Mouse (Mus musculus): ENCODE measurements around the gene Pdrg1.

Pdrg1 gene

GRCm38 (mm10) chr2:153014758-153015593 is at the start of gene Pdrg1:
Pdrg1 (minus strand) TSS chr2:153015427.
- peak; percentile 90 for DNase-seq (ENCODE audit: low spot score)

GRCm38 (mm10) chr2:153064190-153064970 is 49.2 kb upstream of the Pdrg1 start:
- DNase-seq (ENCODE audit: low spot score) = no peak

GRCm38 (mm10) chr2:153063394-153063793 is 48.2 kb upstream of the Pdrg1 start:
- DNase-seq (ENCODE audit: low spot score) = no peak

GRCm38 (mm10) chr2:153060216-153060615 is 45.0 kb upstream of the Pdrg1 start:
- no peak for DNase-seq (ENCODE audit: low spot score)

- no peak for DNase-seq (ENCODE audit: low spot score)
These were observed 43.1 kb upstream of the Pdrg1 start for GRCm38 (mm10) chr2:153058365-153058764.

GRCm38 (mm10) chr2:153055270-153055920 is 40.2 kb upstream of the Pdrg1 start:
- DNase-seq (ENCODE audit: low spot score) = no peak

- DNase-seq (ENCODE audit: low spot score) = no peak
These were observed 38.7 kb upstream of the Pdrg1 start for GRCm38 (mm10) chr2:153053896-153054295.

- no peak for DNase-seq (ENCODE audit: low spot score)
These were observed 37.6 kb upstream of the Pdrg1 start for GRCm38 (mm10) chr2:153052700-153053351.

- no peak for DNase-seq (ENCODE audit: low spot score)
These were observed 36.3 kb upstream of the Pdrg1 start for GRCm38 (mm10) chr2:153051537-153051936.

GRCm38 (mm10) chr2:153051095-153051494 is 35.9 kb upstream of the Pdrg1 start:
- DNase-seq (ENCODE audit: low spot score) = no peak

GRCm38 (mm10) chr2:153049997-153050358 is 34.8 kb upstream of the Pdrg1 start:
- no peak for DNase-seq (ENCODE audit: low spot score)

- no peak for DNase-seq (ENCODE audit: low spot score)
These were observed 34.2 kb upstream of the Pdrg1 start for GRCm38 (mm10) chr2:153049288-153049996.

- DNase-seq (ENCODE audit: low spot score) = no peak
These were observed 32.7 kb upstream of the Pdrg1 start for GRCm38 (mm10) chr2:153047828-153048465.

GRCm38 (mm10) chr2:153045884-153046299 is 30.7 kb upstream of the Pdrg1 start:
- no peak for DNase-seq (ENCODE audit: low spot score)

- no peak for DNase-seq (ENCODE audit: low spot score)
These were observed 28.7 kb upstream of the Pdrg1 start for GRCm38 (mm10) chr2:153043886-153044285.

- DNase-seq (ENCODE audit: low spot score) = no peak
These were observed 21.5 kb upstream of the Pdrg1 start for GRCm38 (mm10) chr2:153036690-153037089.

- DNase-seq (ENCODE audit: low spot score) = no peak
These were observed 18.5 kb upstream of the Pdrg1 start for GRCm38 (mm10) chr2:153033545-153034230.

GRCm38 (mm10) chr2:153032973-153033372 is 17.7 kb upstream of the Pdrg1 start:
- DNase-seq (ENCODE audit: low spot score) = no peak

- DNase-seq (ENCODE audit: low spot score) = peak; percentile 95
These were observed 17.0 kb upstream of the Pdrg1 start for GRCm38 (mm10) chr2:153032083-153032842.

All from ovary, postnatal 10 days (tissue).